Mouse (Mus musculus) retina, embryonic 14.5 days (tissue): ENCODE measurements around the gene Gm20824.
"Not testable (repeated sequence)": the region's sequence is repeated elsewhere in the genome, so short reads cannot be mapped to it uniquely, and the experiment has no call there.

Experiments used
- DNase-seq: peaks from one replicate; pipeline ENCODE4 v3.0.0-alpha.2; 2015; ENCODE audit warnings: low spot score

Gene Gm20824

GRCm38 (mm10) chrY:8257607-8258006 lies at the start of gene Gm20824:
Gene Gm20824, plus strand, starts transcription at chrY:8257907.
- not testable (repeated sequence) for DNase-seq
